Mouse (Mus musculus) heart, postnatal 0 days (tissue): ENCODE measurements around the gene Traf3ip2.

Experiments
- CTCF ChIP-seq: IDR thresholded peaks from 2 replicates; pipeline ENCODE4 v1.5.1; 2016; ENCODE audit warnings: antibody characterized with exemption, control low read depth, low read depth
- EP300 ChIP-seq: IDR thresholded peaks from 2 replicates; pipeline ENCODE4 v1.6.1; 2016; ENCODE audit warnings: antibody characterized with exemption, low read depth

DNA sequence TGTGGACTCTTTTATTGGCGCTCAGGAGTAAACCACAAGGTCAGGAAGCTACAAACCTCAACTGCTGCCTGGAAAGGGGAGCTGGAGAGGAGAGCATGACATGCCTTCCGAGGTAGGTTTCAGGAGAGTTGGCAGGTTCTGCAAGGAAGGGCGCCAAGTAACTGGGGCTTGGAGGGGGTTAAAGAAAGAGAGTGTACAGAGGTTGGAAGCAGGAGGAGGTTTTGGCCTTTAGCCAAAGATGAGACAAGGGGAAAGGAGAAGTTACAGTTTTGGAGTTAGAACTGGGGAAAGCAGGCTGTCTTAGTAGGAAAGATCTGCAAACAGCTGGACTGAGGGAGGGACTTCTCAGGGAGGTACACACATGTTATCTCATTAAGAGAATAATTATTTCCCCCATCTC, 16.9 kb upstream of the Traf3ip2 start:
- TF ChIP-seq CTCF (no peak), EP300 (no peak)
